Comparison of ENCODE assay signal across 8 mouse cellular contexts in the genomic region with DNA sequence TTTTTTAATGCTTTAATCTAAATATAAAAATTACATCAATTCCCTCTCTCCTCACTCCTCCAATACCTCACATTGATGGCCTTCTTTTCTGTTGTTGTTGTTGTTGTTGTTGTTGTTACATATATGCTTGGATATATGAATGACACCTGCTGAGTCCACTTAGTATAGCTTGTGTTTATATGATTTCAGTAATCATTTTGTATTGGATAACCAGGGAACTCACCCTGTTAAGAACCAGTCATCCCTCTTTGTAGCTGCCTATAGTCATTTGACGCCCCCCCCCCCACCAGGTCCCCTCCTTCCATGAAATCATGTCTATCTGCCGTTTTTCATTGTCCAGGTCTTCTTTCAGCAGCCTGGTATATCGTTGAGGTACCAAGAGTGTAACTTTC. TPM values are rescaled to one million over a fixed set of nuclear protein-coding genes. Genes with fewer than 3 reads are reported as not detected.
"Had no signal": no experiment of that assay in that cellular context is flagged by ENCODE, and none has a peak within 500 bp of the region (broad histone marks: within the 10 kb centered on the region; RNA-seq: fewer than 3 reads in every experiment).

No protein-coding gene starts in this region.

- DNase-seq: thymus, adult 18-20 months had no signal

- H3K9me3 ChIP-seq: liver, embryonic 13.5 days; lung, embryonic 15.5 days had no signal

- H3K27ac ChIP-seq: layer of hippocampus, adult 2 months; limb, embryonic 12.5 days; liver, embryonic 13.5 days; lung, embryonic 15.5 days; macrophage had no signal

- H3K36me3 ChIP-seq: limb, embryonic 12.5 days; liver, embryonic 13.5 days; lung, embryonic 15.5 days had no signal

- ATAC-seq: liver, postnatal 0 days had no signal

- H3K4me2 ChIP-seq: limb, embryonic 12.5 days; liver, embryonic 13.5 days; lung, embryonic 15.5 days had no signal

- H3K27me3 ChIP-seq: limb, embryonic 12.5 days; liver, embryonic 13.5 days; lung, embryonic 15.5 days had no signal

- H3K9ac ChIP-seq: limb, embryonic 12.5 days; liver, embryonic 13.5 days; liver, postnatal 0 days; lung, embryonic 15.5 days had no signal

- H3K4me3 ChIP-seq: layer of hippocampus, adult 2 months; limb, embryonic 12.5 days; liver, embryonic 13.5 days; lung, embryonic 15.5 days had no signal

- H3K4me1 ChIP-seq: limb, embryonic 12.5 days; liver, embryonic 13.5 days; lung, embryonic 15.5 days had no signal

RNA-seq across cellular contexts. Expression of gene Fam124b, which starts 36.9 kb away (rescaled TPM):
- total RNA-seq: megakaryocyte-erythroid progenitor cell, adult 5-6 weeks had no signal
- polyA plus RNA-seq: liver, embryonic 13.5 days; liver, postnatal 0 days; macrophage had no signal
